Mouse (Mus musculus) stomach, postnatal 0 days (tissue): ENCODE results near the gene Kcnh6.

Experiments used
- CTCF ChIP-seq: IDR thresholded peaks from 2 replicates; pipeline ENCODE4 v1.5.1; 2016; ENCODE audit warnings: antibody characterized with exemption, low read depth, mild to moderate bottlenecking, moderate library complexity
- EP300 ChIP-seq: optimal IDR thresholded peaks from 2 replicates; pipeline ENCODE3; 2016; ENCODE audit warnings: antibody characterized with exemption

- TF ChIP-seq CTCF, result no peak
- no peak for TF ChIP-seq EP300
These were observed 3.3 kb upstream of the Kcnh6 start for GRCm38 (mm10) chr11:106004576-106004975.
